Mouse (Mus musculus) c-Kit-positive CD71-positive TER-119-negative erythroid progenitor cells, embryonic 14.5 days (primary cell): ENCODE measurements around the gene Chrm5.

ENCODE experiments used
- DNase-seq: peaks from one replicate; pipeline ENCODE4 v3.0.0-alpha.2; 2013; ENCODE audit warnings: low read depth

Chrm5 gene

GRCm38 (mm10) chr2:112480669-112481068, at the start of gene Chrm5:
Gene Chrm5, minus strand, starts transcription at chr2:112480769.
- no peak for DNase-seq

GRCm38 (mm10) chr2:112526933-112527332, 46.4 kb upstream of the Chrm5 start:
- DNase-seq, result no peak

GRCm38 (mm10) chr2:112520526-112521482, 40.2 kb upstream of the Chrm5 start:
- no peak for DNase-seq

- DNase-seq, result no peak
Observed at GRCm38 (mm10) chr2:112518541-112518940, 38.0 kb upstream of the Chrm5 start.

- no peak for DNase-seq
Observed at GRCm38 (mm10) chr2:112517218-112517617, 36.6 kb upstream of the Chrm5 start.

- no peak for DNase-seq
Observed at GRCm38 (mm10) chr2:112516728-112517127, 36.2 kb upstream of the Chrm5 start.

- DNase-seq, result no peak
Observed at GRCm38 (mm10) chr2:112513036-112513435, 32.5 kb upstream of the Chrm5 start.

GRCm38 (mm10) chr2:112510140-112510539, 29.6 kb upstream of the Chrm5 start:
- DNase-seq, result peak; percentile 85

GRCm38 (mm10) chr2:112507444-112507843, 26.9 kb upstream of the Chrm5 start:
- DNase-seq, result no peak

GRCm38 (mm10) chr2:112506841-112507435, 26.4 kb upstream of the Chrm5 start:
- DNase-seq, result no peak

GRCm38 (mm10) chr2:112503978-112504377, 23.4 kb upstream of the Chrm5 start:
- no peak for DNase-seq

- peak; percentile 77 for DNase-seq
Observed at GRCm38 (mm10) chr2:112501209-112501608, 20.6 kb upstream of the Chrm5 start.

- DNase-seq, result no peak
Observed at GRCm38 (mm10) chr2:112497851-112498250, 17.3 kb upstream of the Chrm5 start.

- peak; percentile 39 for DNase-seq
Observed at GRCm38 (mm10) chr2:112493539-112494260, 13.1 kb upstream of the Chrm5 start.

GRCm38 (mm10) chr2:112492856-112493538, 12.4 kb upstream of the Chrm5 start, which contains the start of gene Aven:
Gene Aven, plus strand, starts transcription at chr2:112492964.
- DNase-seq, result peak; percentile 42

GRCm38 (mm10) chr2:112492431-112492855, 11.9 kb upstream of the Chrm5 start:
- no peak for DNase-seq

- DNase-seq, result no peak
Observed at GRCm38 (mm10) chr2:112491629-112492028, 11.1 kb upstream of the Chrm5 start.

GRCm38 (mm10) chr2:112490483-112491196, 10.1 kb upstream of the Chrm5 start:
- DNase-seq, result no peak

GRCm38 (mm10) chr2:112484886-112485285, 4.3 kb upstream of the Chrm5 start:
- DNase-seq, result no peak

- DNase-seq, result no peak
Observed at GRCm38 (mm10) chr2:112483334-112483651, 2.7 kb upstream of the Chrm5 start.
